Mouse (Mus musculus) limb, embryonic 12.5 days (tissue): ENCODE results near the gene Cdh13. TPM values are rescaled to one million over a fixed set of nuclear protein-coding genes. Genes with fewer than 3 reads are reported as not detected.

ENCODE experiments used
- ATAC-seq: fragments of 200-750 bp; cut with Nextera tagmentation; 2 replicates; pipeline ENCODE4 v1.8.0; 2017; ENCODE audit warnings: low read depth, moderate TSS enrichment; ENCODE audit not compliant: insufficient number of reproducible peaks, insufficient read depth, low FRiP score, low TSS enrichment
- H3K27ac ChIP-seq: fragments of 300-500 bp; sonication (generic); 2 replicates; pipeline ENCODE4 v1.5.1; 2016; ENCODE audit warnings: mild to moderate bottlenecking, moderate library complexity
- H3K27me3 ChIP-seq: fragments of 300-500 bp; sonication (generic); 2 replicates; pipeline ENCODE4 v1.6.1; 2016; ENCODE audit warnings: mild to moderate bottlenecking, moderate library complexity
- H3K36me3 ChIP-seq: fragments of 300-500 bp; sonication (generic); 2 replicates; pipeline ENCODE4 v1.6.1; 2016; ENCODE audit warnings: mild to moderate bottlenecking, moderate library complexity
- H3K4me1 ChIP-seq: fragments of 300-500 bp; sonication (generic); replicated peaks from 2 replicates; pipeline ENCODE4 v1.6.1; 2016
- H3K4me2 ChIP-seq: fragments of 300-500 bp; sonication (generic); 2 replicates; pipeline ENCODE4 v1.6.1; 2016; ENCODE audit warnings: mild to moderate bottlenecking, moderate library complexity
- H3K4me3 ChIP-seq: fragments of 300-500 bp; sonication (generic); replicated peaks from 2 replicates; pipeline ENCODE4 v1.5.1; 2016; ENCODE audit warnings: mild to moderate bottlenecking
- H3K9ac ChIP-seq: fragments of 300-500 bp; sonication (generic); replicated peaks from 2 replicates; pipeline ENCODE4 v1.6.1; 2016; ENCODE audit warnings: mild to moderate bottlenecking, moderate library complexity
- H3K9me3 ChIP-seq: fragments of 300-500 bp; sonication (generic); 2 replicates; pipeline ENCODE4 v1.6.1; 2016; ENCODE audit warnings: mild to moderate bottlenecking, moderate library complexity
- WGBS: fragments of 180-500 bp; shearing (Covaris S2); methylation state at CpG from one replicate; pipeline ENCODE4 v1.1.7; 2016; 5-methylcytosine and 5-hydroxymethylcytosine counted together
- polyA plus RNA-seq: library from polyadenylated mRNA; unstranded; fragments of >200 nt; fragmentation: Nextera tagmentation; extraction: Ambion mirVana; gene quantifications from 2 replicates; pipeline ENCODE4 v1.2.1, GENCODE M21; 2016

The Cdh13 gene
- polyA plus RNA-seq, 1 experiment from 2014 or later, result 8.0 TPM

GRCm38 (mm10) chr8:119004821-119005220 lies 721.3 kb downstream of the Cdh13 start:
- Histone ChIP-seq H3K4me2 (no peak overlapping the region), H3K36me3 (no peaks in the 10 kb centered on the region), H3K9me3 (peaks cover 4% of the 10 kb centered on the region; the same call in 1 of the 2 replicates), H3K27me3 (no peaks in the 10 kb centered on the region), H3K9ac (no peak overlapping the region), H3K27ac (no peak overlapping the region), H3K4me3 (no peak overlapping the region), H3K4me1 (no peaks in the 10 kb centered on the region)
- 82% methylated on average over 5 of the region's 5 CpGs for WGBS
- no peak for ATAC-seq

- WGBS, result 62% methylated on average over 6 of the region's 6 CpGs
- Histone ChIP-seq H3K36me3 (no peaks in the 10 kb centered on the region), H3K9me3 (no peaks in the 10 kb centered on the region), H3K4me3 (no peak overlapping the region), H3K4me2 (no peak overlapping the region), H3K27ac (no peak overlapping the region), H3K9ac (no peak overlapping the region), H3K4me1 (peaks cover 7% of the 10 kb centered on the region), H3K27me3 (peaks cover 4% of the 10 kb centered on the region; the same call in 1 of the 2 replicates)
- no peak for ATAC-seq
Measured at GRCm38 (mm10) chr8:119018675-119019074, 735.1 kb downstream of the Cdh13 start.

GRCm38 (mm10) chr8:119020781-119021180 lies 737.2 kb downstream of the Cdh13 start:
- Histone ChIP-seq H3K36me3 (no peaks in the 10 kb centered on the region), H3K4me3 (no peak overlapping the region), H3K9me3 (no peaks in the 10 kb centered on the region), H3K27ac (no peak overlapping the region), H3K4me2 (no peak overlapping the region), H3K9ac (no peak overlapping the region), H3K4me1 (peaks cover 7% of the 10 kb centered on the region), H3K27me3 (peaks cover 4% of the 10 kb centered on the region; the same call in 1 of the 2 replicates)
- no peak for ATAC-seq
- 33% methylated on average over 11 of the region's 11 CpGs for whole genome bisulfite sequencing

GRCm38 (mm10) chr8:119021478-119021877 lies 737.9 kb downstream of the Cdh13 start:
- Histone ChIP-seq H3K36me3 (no peaks in the 10 kb centered on the region), H3K4me1 (peaks cover 7% of the 10 kb centered on the region), H3K4me2 (no peak overlapping the region), H3K27ac (no peak overlapping the region), H3K27me3 (peaks cover 4% of the 10 kb centered on the region; the same call in 1 of the 2 replicates), H3K4me3 (no peak overlapping the region), H3K9me3 (no peaks in the 10 kb centered on the region), H3K9ac (no peak overlapping the region)
- no peak for ATAC-seq
- whole genome bisulfite sequencing, result 85% methylated on average over 11 of the region's 11 CpGs

GRCm38 (mm10) chr8:119022301-119022870 lies 738.9 kb downstream of the Cdh13 start:
- Histone ChIP-seq H3K9ac (no peak overlapping the region), H3K4me2 (no peak overlapping the region), H3K36me3 (no peaks in the 10 kb centered on the region), H3K27ac (no peak overlapping the region), H3K4me1 (peaks cover 7% of the 10 kb centered on the region), H3K9me3 (no peaks in the 10 kb centered on the region), H3K4me3 (no peak overlapping the region), H3K27me3 (peaks cover 4% of the 10 kb centered on the region; the same call in 1 of the 2 replicates)
- 75% methylated on average over 9 of the region's 9 CpGs for WGBS
- no peak for ATAC-seq

- ATAC-seq, result no peak
- H3K4me3 ChIP-seq, result no peak overlapping the region
- no peak overlapping the region for H3K4me2 ChIP-seq
- H3K36me3 ChIP-seq, result no peaks in the 10 kb centered on the region
- 79% methylated on average over 11 of the region's 11 CpGs for whole genome bisulfite sequencing
- no peak overlapping the region for H3K9ac ChIP-seq
- H3K27me3 ChIP-seq, result no peaks in the 10 kb centered on the region; the same call in 1 of the 2 replicates
- H3K9me3 ChIP-seq, result peaks cover 6% of the 10 kb centered on the region; the same call in 1 of the 2 replicates
- no peaks in the 10 kb centered on the region for H3K4me1 ChIP-seq
- no peak overlapping the region for H3K27ac ChIP-seq
Measured at GRCm38 (mm10) chr8:119033398-119033797, 749.9 kb downstream of the Cdh13 start.

GRCm38 (mm10) chr8:119034037-119034436 lies 750.5 kb downstream of the Cdh13 start:
- Histone ChIP-seq H3K9me3 (peaks cover 6% of the 10 kb centered on the region; the same call in 1 of the 2 replicates), H3K4me3 (no peak overlapping the region), H3K9ac (no peak overlapping the region), H3K4me2 (no peak overlapping the region), H3K27ac (no peak overlapping the region), H3K36me3 (no peaks in the 10 kb centered on the region), H3K27me3 (no peaks in the 10 kb centered on the region; the same call in 1 of the 2 replicates), H3K4me1 (no peaks in the 10 kb centered on the region)
- WGBS, result 80% methylated on average over 3 of the region's 3 CpGs
- no peak for ATAC-seq

- H3K4me2 ChIP-seq, result no peak overlapping the region
- H3K9me3 ChIP-seq, result peaks cover 6% of the 10 kb centered on the region; the same call in 1 of the 2 replicates
- no peak for ATAC-seq
- H3K4me3 ChIP-seq, result no peak overlapping the region
- no peaks in the 10 kb centered on the region for H3K4me1 ChIP-seq
- H3K9ac ChIP-seq, result no peak overlapping the region
- no peaks in the 10 kb centered on the region for H3K36me3 ChIP-seq
- no peaks in the 10 kb centered on the region; the same call in 1 of the 2 replicates for H3K27me3 ChIP-seq
- WGBS, result 89% methylated on average over 7 of the region's 7 CpGs
- H3K27ac ChIP-seq, result no peak overlapping the region
Measured at GRCm38 (mm10) chr8:119035126-119035525, 751.6 kb downstream of the Cdh13 start.

GRCm38 (mm10) chr8:119037571-119037970 lies 754.0 kb downstream of the Cdh13 start:
- ATAC-seq, result no peak

GRCm38 (mm10) chr8:119039358-119039757 lies 755.8 kb downstream of the Cdh13 start:
- Histone ChIP-seq H3K9me3 (no peaks in the 10 kb centered on the region), H3K9ac (no peak overlapping the region), H3K36me3 (no peaks in the 10 kb centered on the region), H3K4me2 (no peak overlapping the region), H3K27me3 (no peaks in the 10 kb centered on the region), H3K4me3 (no peak overlapping the region), H3K4me1 (no peaks in the 10 kb centered on the region), H3K27ac (no peak overlapping the region)
- WGBS, result 83% methylated on average over 2 of the region's 2 CpGs
- no peak for ATAC-seq

More at GRCm38 (mm10) chr8:119037571-119037970, 754.0 kb downstream of the Cdh13 start:
- no peaks in the 10 kb centered on the region for H3K36me3 ChIP-seq
- H3K9ac ChIP-seq, result no peak overlapping the region
- WGBS, result 93% methylated on average over 11 of the region's 11 CpGs
- H3K9me3 ChIP-seq, result no peaks in the 10 kb centered on the region
- H3K27ac ChIP-seq, result no peak overlapping the region
- H3K4me1 ChIP-seq, result no peaks in the 10 kb centered on the region
- no peaks in the 10 kb centered on the region; the same call in 1 of the 2 replicates for H3K27me3 ChIP-seq
- H3K4me2 ChIP-seq, result no peak overlapping the region
- no peak overlapping the region for H3K4me3 ChIP-seq

GRCm38 (mm10) chr8:119057876-119058275 lies 774.3 kb downstream of the Cdh13 start:
- Histone ChIP-seq H3K27me3 (no peaks in the 10 kb centered on the region), H3K4me3 (no peak overlapping the region), H3K27ac (no peak overlapping the region), H3K36me3 (no peaks in the 10 kb centered on the region), H3K9me3 (no peaks in the 10 kb centered on the region), H3K4me2 (no peak overlapping the region), H3K9ac (no peak overlapping the region), H3K4me1 (no peaks in the 10 kb centered on the region)
- ATAC-seq, result no peak
- WGBS, result 71% methylated on average over 5 of the region's 5 CpGs

GRCm38 (mm10) chr8:119061671-119062070 lies 778.1 kb downstream of the Cdh13 start:
- Histone ChIP-seq H3K9ac (no peak overlapping the region), H3K4me3 (no peak overlapping the region), H3K27ac (no peak overlapping the region), H3K27me3 (peaks cover 6% of the 10 kb centered on the region), H3K9me3 (no peaks in the 10 kb centered on the region), H3K36me3 (no peaks in the 10 kb centered on the region), H3K4me1 (no peaks in the 10 kb centered on the region), H3K4me2 (no peak overlapping the region)
- WGBS, result 86% methylated on average over 12 of the region's 12 CpGs
- ATAC-seq, result no peak
